15 mouse cellular contexts compared by ENCODE assay signal in the genomic region with DNA sequence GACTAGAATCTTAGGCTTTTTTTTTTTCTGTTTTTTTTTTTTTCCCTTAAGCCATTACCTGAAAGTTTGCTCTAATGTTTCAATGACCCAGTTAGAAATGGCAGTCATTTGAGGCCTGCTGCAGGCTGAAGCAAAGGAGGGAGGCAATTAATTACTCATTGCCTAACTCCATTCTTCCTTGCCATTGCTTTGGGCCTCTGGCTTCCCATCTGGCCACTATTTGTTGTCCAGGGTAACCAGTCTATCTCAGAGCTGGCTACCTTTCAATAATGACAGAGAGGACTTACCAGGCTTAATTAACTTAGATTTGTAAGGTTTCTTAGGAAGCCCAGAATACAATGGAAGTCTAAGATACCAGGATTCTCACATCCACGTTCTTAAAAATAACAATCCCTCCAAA. TPM values are rescaled to one million over a fixed set of nuclear protein-coding genes. Genes with fewer than 3 reads are reported as not detected.
A peak's percentile ranks its signal among the peaks of the same experiment; 100 is the strongest.
DNase-seq lines count a peak whose midpoint lies in the region; ATAC-seq and TF ChIP-seq lines count a peak whose summit lies in the region.
"Had no signal": no experiment of that assay in that cellular context is flagged by ENCODE, and none has a peak within 500 bp of the region (broad histone marks: within the 10 kb centered on the region; RNA-seq: fewer than 3 reads in every experiment).

No protein-coding gene starts in this region.

- ATAC-seq in intestine, embryonic 16.5 days = no peak
- ATAC-seq in intestine, embryonic 15.5 days = no peak
- ATAC-seq in lung, postnatal 0 days = no peak
- ATAC-seq in stomach, embryonic 16.5 days (ENCODE audit: insufficient read depth, low FRiP score) = no peak

- no peak for TF ChIP-seq EP300 in lung, postnatal 0 days (IDR thresholded peaks at IDR 0.05)

- no peak for TF ChIP-seq POLR2A in lung, adult 2 months (IDR thresholded peaks at IDR 0.05; ENCODE audit: borderline replicate concordance, extremely low read depth, low read depth, low read length)

- peaks cover 3% of the 10 kb centered on the region; the same call in 1 of the 2 replicates for H3K4me1 ChIP-seq in intestine, embryonic 16.5 days (ENCODE audit: control insufficient read depth, insufficient read depth, low read length)
- H3K4me1 ChIP-seq in intestine, embryonic 15.5 days (replicated peaks) = no peaks in the 10 kb centered on the region
- no peaks in the 10 kb centered on the region for H3K4me1 ChIP-seq in lung, postnatal 0 days (ENCODE audit: insufficient read depth, low read depth, low read length)
- H3K4me1 ChIP-seq in lung, adult 2 months (ENCODE audit: control insufficient read depth, insufficient read depth, low read length) = no peaks in the 10 kb centered on the region
- H3K4me1 ChIP-seq in brown adipose tissue, adult 24 weeks (ENCODE audit: control insufficient read depth, insufficient read depth, insufficient read length, low read length) = peaks cover 3% of the 10 kb centered on the region; the same call in 1 of the 2 replicates
- H3K4me1 ChIP-seq in stomach, embryonic 16.5 days (ENCODE audit: control insufficient read depth, insufficient read depth, low read length) = no peaks in the 10 kb centered on the region
- H3K4me1 ChIP-seq in embryonic facial prominence, embryonic 10.5 days = peaks cover 9% of the 10 kb centered on the region; the same call in 1 of the 2 replicates
- H3K4me1 ChIP-seq: embryonic facial prominence, embryonic 13.5 days; hindbrain, embryonic 12.5 days had no signal

- peak overlapping the region; percentile 35; the same call in 1 of the 2 replicates for H3K27ac ChIP-seq in intestine, embryonic 16.5 days (ENCODE audit: low read length)
- H3K27ac ChIP-seq in intestine, embryonic 15.5 days = no peak overlapping the region
- peak overlapping the region; percentile 39 for H3K27ac ChIP-seq in lung, postnatal 0 days (ENCODE audit: low read length)
- peak overlapping the region; percentile 70 for H3K27ac ChIP-seq in brown adipose tissue, adult 24 weeks (replicated peaks; ENCODE audit: low read depth, low read length)
- 0 out of 2 replicates have a peak overlapping the region, but pooled peaks have one; percentile 26 for H3K27ac ChIP-seq in stomach, embryonic 16.5 days (ENCODE audit: low read length)
- H3K27ac ChIP-seq in embryonic facial prominence, embryonic 10.5 days (replicated peaks) = no peak overlapping the region
- H3K27ac ChIP-seq: embryonic facial prominence, embryonic 13.5 days; hindbrain, embryonic 12.5 days; limb, embryonic 10.5 days had no signal

- H3K4me2 ChIP-seq in intestine, embryonic 16.5 days (ENCODE audit: low read depth, low read length) = no peak overlapping the region
- H3K4me2 ChIP-seq in intestine, embryonic 15.5 days (replicated peaks) = no peak overlapping the region
- H3K4me2 ChIP-seq in lung, postnatal 0 days (replicated peaks; ENCODE audit: low read depth, low read length) = no peak overlapping the region
- no peak overlapping the region for H3K4me2 ChIP-seq in stomach, embryonic 16.5 days (ENCODE audit: low read depth, low read length)
- H3K4me2 ChIP-seq: embryonic facial prominence, embryonic 13.5 days; hindbrain, embryonic 12.5 days had no signal

- peak; percentile 46 for DNase-seq in lung, postnatal 0 days (ENCODE audit: low spot score)
- DNase-seq in lung, adult 2 months = no peak
- DNase-seq in embryonic facial prominence, embryonic 10.5 days (ENCODE audit: low spot score) = no peak
- DNase-seq: cerebellum, adult 9-11 months; kidney, adult 8-10 months; right cerebral cortex, postnatal 14 days; thymus, postnatal 36 days had no signal

- H3K9me3 ChIP-seq in intestine, embryonic 16.5 days (ENCODE audit: control insufficient read depth, low read length) = no peaks in the 10 kb centered on the region
- H3K9me3 ChIP-seq in intestine, embryonic 15.5 days = no peaks in the 10 kb centered on the region
- no peaks in the 10 kb centered on the region for H3K9me3 ChIP-seq in lung, postnatal 0 days (ENCODE audit: low read length)
- H3K9me3 ChIP-seq in stomach, embryonic 16.5 days (replicated peaks; ENCODE audit: control insufficient read depth, low read length) = no peaks in the 10 kb centered on the region
- H3K9me3 ChIP-seq in embryonic facial prominence, embryonic 10.5 days = no peaks in the 10 kb centered on the region
- H3K9me3 ChIP-seq: embryonic facial prominence, embryonic 13.5 days; heart, embryonic 10.5 days; hindbrain, embryonic 12.5 days; limb, embryonic 10.5 days had no signal

- WGBS in intestine, embryonic 16.5 days = 54% methylated on average over 1 of the region's 1 CpGs
- 56% methylated on average over 1 of the region's 1 CpGs for WGBS in intestine, embryonic 15.5 days
- 31% methylated on average over 1 of the region's 1 CpGs for WGBS in lung, postnatal 0 days
- 37% methylated on average over 1 of the region's 1 CpGs for WGBS in lung, adult 2 months
- 53% methylated on average over 1 of the region's 1 CpGs for WGBS in stomach, embryonic 16.5 days
- WGBS in embryonic facial prominence, embryonic 10.5 days = 61% methylated on average over 1 of the region's 1 CpGs

- H3K4me3 ChIP-seq in intestine, embryonic 16.5 days (ENCODE audit: low read length) = no peak overlapping the region
- H3K4me3 ChIP-seq in intestine, embryonic 15.5 days (replicated peaks) = no peak overlapping the region
- H3K4me3 ChIP-seq in lung, postnatal 0 days (ENCODE audit: low read depth, low read length) = no peak overlapping the region
- H3K4me3 ChIP-seq in lung, adult 2 months (replicated peaks; ENCODE audit: extremely low read depth, low read depth, low read length) = no peak overlapping the region
- H3K4me3 ChIP-seq in brown adipose tissue, adult 24 weeks (ENCODE audit: insufficient read depth, low read depth, low read length) = no peak overlapping the region
- H3K4me3 ChIP-seq in stomach, embryonic 16.5 days (replicated peaks; ENCODE audit: low read length) = no peak overlapping the region
- no peak overlapping the region for H3K4me3 ChIP-seq in embryonic facial prominence, embryonic 10.5 days
- H3K4me3 ChIP-seq: embryonic facial prominence, embryonic 13.5 days; heart, embryonic 10.5 days; hindbrain, embryonic 12.5 days; limb, embryonic 10.5 days had no signal

- TF ChIP-seq CTCF in lung, postnatal 0 days (IDR thresholded peaks at IDR 0.05) = no peak
- TF ChIP-seq CTCF in lung, adult 2 months (IDR thresholded peaks at IDR 0.05; ENCODE audit: insufficient read depth, low read length) = no peak

- no peaks in the 10 kb centered on the region for H3K36me3 ChIP-seq in intestine, embryonic 16.5 days (ENCODE audit: control insufficient read depth, insufficient read depth, low read length)
- H3K36me3 ChIP-seq in intestine, embryonic 15.5 days = no peaks in the 10 kb centered on the region; the same call in 1 of the 2 replicates
- no peaks in the 10 kb centered on the region for H3K36me3 ChIP-seq in lung, postnatal 0 days (ENCODE audit: insufficient read depth, low read length)
- no peaks in the 10 kb centered on the region for H3K36me3 ChIP-seq in stomach, embryonic 16.5 days (ENCODE audit: control insufficient read depth, insufficient read depth, low read length)
- peaks cover 29% of the 10 kb centered on the region for H3K36me3 ChIP-seq in embryonic facial prominence, embryonic 10.5 days (replicated peaks)
- H3K36me3 ChIP-seq: embryonic facial prominence, embryonic 13.5 days had no signal

- H3K9ac ChIP-seq in intestine, embryonic 16.5 days (ENCODE audit: low read depth, low read length) = no peak overlapping the region
- no peak overlapping the region for H3K9ac ChIP-seq in intestine, embryonic 15.5 days
- H3K9ac ChIP-seq in lung, postnatal 0 days (replicated peaks; ENCODE audit: low read depth) = no peak overlapping the region
- H3K9ac ChIP-seq in stomach, embryonic 16.5 days (ENCODE audit: low read length) = no peak overlapping the region
- H3K9ac ChIP-seq: embryonic facial prominence, embryonic 13.5 days; hindbrain, embryonic 12.5 days had no signal

- H3K27me3 ChIP-seq in intestine, embryonic 16.5 days (replicated peaks; ENCODE audit: control insufficient read depth, insufficient read depth, low read length) = no peaks in the 10 kb centered on the region
- no peaks in the 10 kb centered on the region for H3K27me3 ChIP-seq in intestine, embryonic 15.5 days (replicated peaks)
- no peaks in the 10 kb centered on the region for H3K27me3 ChIP-seq in lung, postnatal 0 days (replicated peaks; ENCODE audit: insufficient read depth, low read length)
- no peaks in the 10 kb centered on the region for H3K27me3 ChIP-seq in stomach, embryonic 16.5 days (ENCODE audit: control insufficient read depth, insufficient read depth, low read length)
- H3K27me3 ChIP-seq in embryonic facial prominence, embryonic 10.5 days (replicated peaks; ENCODE audit: low read depth, poor library complexity, severe bottlenecking) = no peaks in the 10 kb centered on the region
- H3K27me3 ChIP-seq: embryonic facial prominence, embryonic 13.5 days; hindbrain, embryonic 12.5 days had no signal

RNA-seq across cellular contexts. Expression of gene Kpna2, which starts 17.6 kb away (rescaled TPM):
- polyA plus RNA-seq in intestine, embryonic 16.5 days (2015; fragmentation: Nextera tagmentation; extraction: Ambion mirVana) = 318 and 375 TPM in 2 replicates
- polyA plus RNA-seq in intestine, embryonic 15.5 days (2015; fragmentation: Nextera tagmentation; extraction: Ambion mirVana) = 357 and 384 TPM in 2 replicates
- polyA plus RNA-seq in lung, postnatal 0 days (2015; fragmentation: Nextera tagmentation; extraction: Ambion mirVana) = 83.6 and 97.1 TPM in 2 replicates
- polyA plus RNA-seq in lung, adult 2 months (2012; rRNA removed) = 3.0 and 13.6 TPM in 2 replicates
- polyA plus RNA-seq in brown adipose tissue, adult 24 weeks (2012; ENCODE audit: insufficient read depth, insufficient read length, missing spikeins) = 11.1 and 13.8 TPM in 2 replicates
- polyA plus RNA-seq in stomach, embryonic 16.5 days (2015; fragmentation: Nextera tagmentation; extraction: Ambion mirVana) = 297 and 327 TPM in 2 replicates
- polyA plus RNA-seq in embryonic facial prominence, embryonic 10.5 days (2016; fragmentation: Nextera tagmentation; extraction: Ambion mirVana) = 631 and 685 TPM in 2 replicates

RNA-seq across cellular contexts. Expression of gene 1810010H24Rik, which starts 43.7 kb away (rescaled TPM):
- 1.9 and 2.5 TPM in 2 replicates for polyA plus RNA-seq in intestine, embryonic 16.5 days (2015; fragmentation: Nextera tagmentation; extraction: Ambion mirVana)
- polyA plus RNA-seq in intestine, embryonic 15.5 days (2015; fragmentation: Nextera tagmentation; extraction: Ambion mirVana) = 2.6 and 3.0 TPM in 2 replicates
- 51.8 and 56.2 TPM in 2 replicates for polyA plus RNA-seq in lung, postnatal 0 days (2015; fragmentation: Nextera tagmentation; extraction: Ambion mirVana)
- 39.7 and 53.1 TPM in 2 replicates for polyA plus RNA-seq in lung, adult 2 months (2012; rRNA removed)
- 2.5 and 2.8 TPM in 2 replicates for polyA plus RNA-seq in brown adipose tissue, adult 24 weeks (2012; ENCODE audit: insufficient read depth, insufficient read length, missing spikeins)
- 2.0 TPM in 2 replicates for polyA plus RNA-seq in stomach, embryonic 16.5 days (2015; fragmentation: Nextera tagmentation; extraction: Ambion mirVana)
- polyA plus RNA-seq in embryonic facial prominence, embryonic 10.5 days (2016; fragmentation: Nextera tagmentation; extraction: Ambion mirVana) = 0.98 and 2.1 TPM in 2 replicates

Comparison
In these comparisons a context has a peak if more than half of its experiments do, and no peak if none do; other contexts are left out.
1. H3K27ac ChIP-seq: peak in intestine, embryonic 16.5 days (single experiment), lung, postnatal 0 days (single experiment), brown adipose tissue, adult 24 weeks (single experiment) and stomach, embryonic 16.5 days (single experiment); none in intestine, embryonic 15.5 days (single experiment) and embryonic facial prominence, embryonic 10.5 days (single experiment).
2. RNA of gene 1810010H24Rik, which starts 43.7 kb away (polyA plus RNA-seq): 51.8 to 56.2 TPM in lung, postnatal 0 days and 39.7 to 53.1 TPM in lung, adult 2 months; 2.6 to 3.0 TPM in intestine, embryonic 15.5 days, 2.5 to 2.8 TPM in brown adipose tissue, adult 24 weeks, 0.98 to 2.1 TPM in embryonic facial prominence, embryonic 10.5 days, 2.0 TPM in stomach, embryonic 16.5 days and 1.9 to 2.5 TPM in intestine, embryonic 16.5 days; every median in the first group is over 10 times any median in the second.